Mouse (Mus musculus) kidney, embryonic 16.5 days (tissue): ENCODE data around the gene Gm17349. TPM values are rescaled to one million over a fixed set of nuclear protein-coding genes. Genes with fewer than 3 reads are reported as not detected.
A peak's percentile ranks its signal among the peaks of the same experiment; 100 is the strongest.

Source experiments
- ATAC-seq: fragments of 200-750 bp; cut with Nextera tagmentation; 2 replicates; pipeline ENCODE4 v1.8.0; 2017; ENCODE audit warnings: moderate TSS enrichment; ENCODE audit not compliant: low FRiP score, low TSS enrichment
- H3K27ac ChIP-seq: fragments of 300-500 bp; sonication (generic); 2 replicates; pipeline ENCODE4 v1.5.1; 2014; ENCODE audit warnings: low read length
- H3K27me3 ChIP-seq: fragments of 300-500 bp; sonication (generic); 2 replicates; pipeline ENCODE4 v1.6.1; 2014; ENCODE audit warnings: low read length, control low read depth, mixed read lengths; ENCODE audit not compliant: insufficient read depth
- H3K36me3 ChIP-seq: fragments of 300-500 bp; sonication (generic); 2 replicates; pipeline ENCODE4 v1.6.1; 2014; ENCODE audit warnings: low read length, control low read depth, mixed read lengths; ENCODE audit not compliant: insufficient read depth
- H3K4me1 ChIP-seq: fragments of 300-500 bp; sonication (generic); 2 replicates; pipeline ENCODE4 v1.6.1; 2014; ENCODE audit warnings: low read length, control low read depth, mixed read lengths; ENCODE audit not compliant: insufficient read depth
- H3K4me2 ChIP-seq: fragments of 300-500 bp; sonication (generic); replicated peaks from 2 replicates; pipeline ENCODE4 v1.6.1; 2014; ENCODE audit warnings: low read depth, low read length
- H3K4me3 ChIP-seq: fragments of 300-500 bp; sonication (generic); 2 replicates; pipeline ENCODE4 v1.5.1; 2014; ENCODE audit warnings: mild to moderate bottlenecking, low read length
- H3K9ac ChIP-seq: fragments of 300-500 bp; sonication (generic); replicated peaks from 2 replicates; pipeline ENCODE4 v1.6.1; 2014; ENCODE audit warnings: low read length
- H3K9me3 ChIP-seq: fragments of 300-500 bp; sonication (generic); 2 replicates; pipeline ENCODE4 v1.6.1; 2016; ENCODE audit warnings: low read length, control low read depth
- WGBS: fragments of 180-500 bp; shearing (Covaris S2); extraction: QIAGEN DNeasy Blood & Tissue Kit; methylation state at CpG from one replicate; pipeline ENCODE4 v1.1.7; 2014; 5-methylcytosine and 5-hydroxymethylcytosine counted together
- polyA plus RNA-seq: library from polyadenylated mRNA; unstranded; fragments of >200 nt; fragmentation: Nextera tagmentation; extraction: Ambion mirVana; gene quantifications from 2 replicates; pipeline ENCODE4 v1.2.1, GENCODE M21; 2015

The Gm17349 gene
- polyA plus RNA-seq, 1 experiment from 2014 or later = not detected

DNA sequence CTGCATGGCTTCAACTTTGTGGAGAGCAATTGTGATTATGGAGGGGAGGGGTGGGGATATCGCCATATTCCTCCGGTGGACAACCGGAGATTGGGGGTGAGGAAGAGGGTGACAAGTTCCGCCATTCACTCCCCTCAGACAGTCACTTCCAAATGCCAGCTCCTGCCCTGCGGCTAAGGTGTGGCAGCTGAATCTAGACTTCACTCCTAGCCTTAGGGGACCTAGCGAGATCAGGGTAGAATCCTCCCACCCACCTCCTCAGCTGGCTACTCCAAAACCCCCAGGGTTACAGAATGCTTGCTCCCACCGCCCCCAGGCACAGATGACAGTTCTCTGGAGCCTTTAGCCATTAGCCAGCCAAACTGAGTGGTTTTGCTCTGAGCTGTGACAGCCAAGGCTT lies 26.3 kb downstream of the Gm17349 start:
- ATAC-seq = no peak
- H3K27me3 ChIP-seq = peaks cover 4% of the 10 kb centered on the region; the same call in 1 of the 2 replicates
- 48% methylated on average over 7 of the region's 7 CpGs for WGBS

DNA sequence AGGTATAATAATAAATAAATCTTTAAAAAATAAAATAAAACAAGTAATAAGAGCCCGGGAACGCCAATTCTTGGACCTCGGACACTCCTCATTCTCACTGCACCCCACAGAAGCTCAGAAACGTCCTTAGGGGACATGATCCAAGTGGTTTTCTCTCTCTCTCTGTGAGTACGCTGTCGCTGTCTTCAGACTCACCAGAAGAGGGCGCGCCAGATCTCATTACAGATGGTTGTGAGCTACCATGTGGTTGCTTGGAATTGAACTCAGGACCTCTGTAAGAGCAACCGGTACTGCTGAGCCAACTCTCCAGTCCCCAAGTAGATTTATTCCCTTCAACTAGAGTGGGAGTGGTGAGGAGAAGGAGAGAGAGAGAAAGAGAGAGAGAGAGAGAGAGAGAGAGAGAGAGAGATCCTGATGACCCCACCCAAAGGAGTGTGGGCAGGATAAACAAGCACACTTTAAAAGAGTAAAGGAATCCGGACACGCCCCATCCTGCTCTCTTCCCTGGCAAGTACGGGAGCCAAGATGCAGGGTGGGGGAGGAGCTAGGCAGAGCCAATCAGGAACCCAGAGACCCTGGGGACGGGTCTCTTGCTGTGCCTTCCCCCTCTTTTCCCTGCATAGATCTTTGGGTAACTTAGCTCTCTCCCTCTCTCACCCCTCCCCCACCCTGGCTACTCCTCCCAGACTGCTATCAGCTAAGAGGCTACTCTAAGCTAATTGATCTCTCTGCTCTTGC lies 27.1 kb downstream of the Gm17349 start:
- 16% methylated on average over 13 of the region's 13 CpGs for WGBS
- H3K9me3 ChIP-seq = no peaks in the 10 kb centered on the region
- no peak overlapping the region for H3K27ac ChIP-seq
- H3K4me2 ChIP-seq = no peak overlapping the region
- H3K4me3 ChIP-seq = no peak overlapping the region
- H3K27me3 ChIP-seq = peaks cover 11% of the 10 kb centered on the region; the same call in 1 of the 2 replicates
- H3K36me3 ChIP-seq = no peaks in the 10 kb centered on the region
- ATAC-seq = no peak
- H3K4me1 ChIP-seq = no peaks in the 10 kb centered on the region
- H3K9ac ChIP-seq = no peak overlapping the region

More for the DNA sequence above, 26.3 kb downstream of the Gm17349 start:
- H3K27ac ChIP-seq = no peak overlapping the region
- no peaks in the 10 kb centered on the region for H3K36me3 ChIP-seq
- H3K4me3 ChIP-seq = no peak overlapping the region
- no peaks in the 10 kb centered on the region for H3K9me3 ChIP-seq
- no peak overlapping the region for H3K4me2 ChIP-seq
- H3K9ac ChIP-seq = no peak overlapping the region
- H3K4me1 ChIP-seq = no peaks in the 10 kb centered on the region

DNA sequence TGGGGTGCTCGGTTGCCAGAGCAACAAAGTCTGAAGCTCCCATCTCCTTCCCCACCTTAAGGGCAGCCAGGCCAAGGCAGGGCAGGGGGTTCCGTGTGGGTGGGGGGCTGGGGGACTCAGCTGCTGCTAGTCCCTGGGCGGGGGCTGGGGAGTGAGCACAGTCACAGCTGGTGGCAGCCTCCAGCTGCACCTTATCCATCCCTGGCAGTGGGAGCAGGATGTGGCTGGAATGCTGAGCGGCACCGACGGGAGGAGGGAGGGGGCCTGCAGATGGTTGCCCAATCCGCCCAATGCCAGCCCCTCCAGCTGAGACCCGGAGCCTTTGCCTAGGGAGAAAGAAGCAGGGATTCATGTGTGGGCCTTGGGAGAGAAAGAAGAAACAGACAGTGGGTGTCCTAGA lies 28.2 kb downstream of the Gm17349 start:
- H3K27me3 ChIP-seq = peaks cover 20% of the 10 kb centered on the region
- H3K9ac ChIP-seq = no peak overlapping the region
- no peaks in the 10 kb centered on the region for H3K9me3 ChIP-seq
- no peak overlapping the region for H3K27ac ChIP-seq
- no peak overlapping the region for H3K4me2 ChIP-seq
- WGBS = 33% methylated on average over 8 of the region's 8 CpGs
- no peaks in the 10 kb centered on the region for H3K36me3 ChIP-seq
- peak; percentile 23; the same call in 1 of the 2 replicates for ATAC-seq
- H3K4me3 ChIP-seq = no peak overlapping the region
- H3K4me1 ChIP-seq = no peaks in the 10 kb centered on the region

DNA sequence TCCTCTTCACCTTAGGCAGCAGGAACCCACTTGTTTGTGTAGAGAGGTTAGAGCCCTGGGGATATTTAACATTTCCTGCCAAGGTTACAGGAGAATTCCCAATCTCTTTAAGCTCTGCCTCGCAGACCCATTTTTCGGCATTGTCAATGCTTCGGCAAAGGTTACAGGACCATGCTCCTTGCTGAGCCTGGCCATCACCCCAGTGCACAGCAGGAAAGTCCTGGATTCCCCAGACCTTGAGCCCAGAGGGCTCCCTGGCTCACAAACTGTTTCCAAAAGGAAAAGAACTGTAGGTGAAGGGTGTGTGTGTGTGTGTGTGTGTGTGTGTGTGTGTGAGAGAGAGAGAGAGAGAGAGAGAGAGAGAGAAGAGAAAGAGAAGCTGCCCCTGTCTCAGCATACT lies 30.4 kb downstream of the Gm17349 start:
- no peak overlapping the region for H3K4me3 ChIP-seq
- H3K27me3 ChIP-seq = peaks cover 40% of the 10 kb centered on the region
- 84% methylated on average over 3 of the region's 3 CpGs for WGBS
- peaks cover 11% of the 10 kb centered on the region; the same call in 1 of the 2 replicates for H3K4me1 ChIP-seq
- H3K9me3 ChIP-seq = no peaks in the 10 kb centered on the region
- H3K27ac ChIP-seq = no peak overlapping the region
- H3K36me3 ChIP-seq = no peaks in the 10 kb centered on the region
- no peak overlapping the region for H3K4me2 ChIP-seq
- H3K9ac ChIP-seq = no peak overlapping the region
- no peak for ATAC-seq

DNA sequence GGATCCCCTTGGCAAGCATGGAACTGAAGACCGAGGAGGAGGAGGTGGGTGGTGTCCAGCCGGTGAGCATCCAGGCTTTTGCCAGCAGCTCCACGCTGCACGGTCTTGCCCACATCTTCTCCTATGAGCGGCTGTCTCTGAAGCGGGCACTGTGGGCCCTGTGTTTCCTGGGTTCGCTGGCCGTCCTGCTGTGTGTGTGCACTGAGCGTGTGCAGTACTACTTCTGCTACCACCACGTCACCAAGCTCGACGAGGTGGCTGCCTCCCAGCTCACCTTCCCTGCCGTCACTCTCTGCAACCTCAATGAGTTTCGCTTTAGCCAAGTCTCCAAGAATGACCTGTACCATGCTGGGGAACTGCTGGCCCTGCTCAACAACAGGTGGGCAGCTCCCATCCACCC lies 33.5 kb downstream of the Gm17349 start:
- Histone ChIP-seq H3K36me3 (no peaks in the 10 kb centered on the region), H3K27me3 (peaks cover 52% of the 10 kb centered on the region), H3K4me2 (no peak overlapping the region), H3K9me3 (peaks cover 4% of the 10 kb centered on the region; the same call in 1 of the 2 replicates), H3K27ac (no peak overlapping the region), H3K4me1 (peaks cover 11% of the 10 kb centered on the region; the same call in 1 of the 2 replicates), H3K4me3 (no peak overlapping the region), H3K9ac (no peak overlapping the region)
- whole genome bisulfite sequencing = 62% methylated on average over 14 of the region's 14 CpGs
- ATAC-seq = no peak

DNA sequence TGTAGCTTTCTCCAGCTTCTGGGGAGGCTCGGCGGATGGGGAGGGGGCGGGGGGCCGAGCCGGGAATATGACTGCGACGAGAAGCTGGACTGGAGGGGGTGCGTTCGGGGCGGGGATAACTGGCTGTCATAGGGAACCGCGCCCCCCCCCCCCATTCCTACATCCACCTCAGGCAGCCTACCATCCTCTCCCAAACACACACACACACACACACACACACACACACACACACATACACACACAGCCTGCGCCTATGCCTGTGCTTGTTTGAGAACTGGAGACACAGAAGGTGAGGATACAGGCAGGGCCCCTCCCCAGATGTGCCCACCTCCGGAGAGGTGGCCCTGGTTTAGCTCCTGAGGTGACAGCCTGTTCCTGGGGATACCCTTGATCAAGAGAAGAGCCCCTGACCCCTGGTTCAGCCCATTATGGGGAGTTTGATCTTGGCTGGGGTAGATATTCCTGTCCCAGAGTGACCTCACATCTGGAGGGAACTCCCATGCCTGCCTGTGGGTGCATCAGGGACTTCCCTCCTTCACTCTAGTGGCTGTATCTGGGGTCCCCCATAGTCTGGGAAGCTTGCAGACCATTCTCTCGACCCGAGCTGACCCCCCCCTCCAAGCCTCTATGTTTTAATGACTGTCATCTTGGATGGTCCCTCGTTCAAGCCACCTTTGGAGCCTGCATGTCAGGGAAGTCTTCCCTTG lies 34.2 kb downstream of the Gm17349 start:
- H3K27me3 ChIP-seq = peaks cover 58% of the 10 kb centered on the region
- ATAC-seq = no peak

DNA sequence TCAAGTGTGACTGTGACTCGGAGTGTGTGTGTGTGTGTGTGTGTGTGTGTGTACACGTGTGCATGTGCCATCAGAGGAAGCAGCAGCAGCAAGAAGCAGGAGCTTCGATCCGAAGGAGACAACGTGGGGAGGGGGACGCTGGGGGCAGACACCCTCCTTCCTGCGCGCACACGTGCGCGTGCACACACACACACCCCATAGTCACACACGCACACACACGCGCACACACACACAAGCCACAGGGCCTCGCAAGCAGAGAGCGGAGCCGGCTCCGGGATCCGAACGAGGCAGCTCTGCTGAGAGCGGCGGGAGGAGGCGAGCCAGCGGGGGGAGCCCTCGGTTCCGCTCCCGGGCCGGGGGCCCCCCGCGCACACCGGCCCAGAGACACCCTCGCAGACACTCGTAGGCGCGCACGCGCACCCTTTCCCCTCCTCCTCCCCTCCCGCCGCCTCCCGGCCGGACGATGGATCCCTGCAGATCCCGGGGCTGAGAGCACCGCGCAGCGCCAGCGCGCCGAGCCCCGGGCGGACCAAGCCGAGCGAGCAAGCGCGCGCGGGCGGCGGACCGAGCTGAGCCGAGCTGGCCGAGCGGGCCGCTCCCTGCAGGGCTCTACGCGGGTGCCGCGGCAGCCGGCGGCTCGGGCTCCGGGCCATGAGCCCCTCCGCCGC lies 35.0 kb downstream of the Gm17349 start, which contains the start of gene Asic1:
Gene Asic1 (plus strand): TSS at position 215 of the 668 bp plus-strand sequence.
- Histone ChIP-seq H3K9ac (peak within 1 kb of the TSS; percentile 67), H3K9me3 (peaks cover 4% of the 10 kb centered on the region; the same call in 1 of the 2 replicates), H3K4me3 (peak within 1 kb of the TSS; percentile 61), H3K27me3 (peaks cover 65% of the 10 kb centered on the region), H3K27ac (no peak within 1 kb of the TSS), H3K4me2 (peak within 1 kb of the TSS; percentile 100), H3K4me1 (peaks cover 17% of the 10 kb centered on the region; the same call in 1 of the 2 replicates), H3K36me3 (no peaks in the 10 kb centered on the region)
- peak; percentile 78; the same call in 1 of the 2 replicates for ATAC-seq
- under 1% methylated on average over 64 of the region's 74 CpGs for WGBS

More for the DNA sequence above, 34.2 kb downstream of the Gm17349 start:
- Histone ChIP-seq H3K4me2 (peak overlapping the region; percentile 100), H3K9ac (peak overlapping the region; percentile 67), H3K4me1 (peaks cover 17% of the 10 kb centered on the region; the same call in 1 of the 2 replicates), H3K4me3 (peak overlapping the region; percentile 61), H3K9me3 (peaks cover 4% of the 10 kb centered on the region; the same call in 1 of the 2 replicates), H3K27ac (no peak overlapping the region), H3K36me3 (no peaks in the 10 kb centered on the region)
- 8% methylated on average over 17 of the region's 17 CpGs for WGBS

DNA sequence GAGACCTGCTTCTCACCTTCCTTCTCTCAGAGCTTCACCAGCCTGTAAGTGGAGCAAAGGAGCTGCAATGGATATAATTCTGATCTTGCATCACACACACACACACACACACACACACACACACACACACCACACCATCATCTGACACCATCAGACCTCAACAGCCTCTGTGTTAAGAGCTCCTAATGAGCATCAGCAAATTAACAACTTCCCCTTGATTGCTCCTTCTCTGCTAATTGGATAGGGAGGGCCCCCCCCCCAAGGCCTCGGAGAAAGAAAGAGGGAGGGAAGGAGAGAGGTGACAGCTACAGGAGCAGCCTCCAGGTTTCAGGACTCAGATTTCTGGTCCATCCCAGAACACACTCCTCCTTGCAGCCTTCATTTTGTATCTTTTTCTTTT lies 35.9 kb downstream of the Gm17349 start:
- Histone ChIP-seq H3K4me2 (no peak overlapping the region), H3K27me3 (peaks cover 68% of the 10 kb centered on the region), H3K27ac (no peak overlapping the region), H3K9ac (no peak overlapping the region), H3K36me3 (no peaks in the 10 kb centered on the region), H3K4me3 (no peak overlapping the region), H3K4me1 (peaks cover 24% of the 10 kb centered on the region), H3K9me3 (peaks cover 4% of the 10 kb centered on the region; the same call in 1 of the 2 replicates)
- WGBS = 0% methylated on average over 1 of the region's 1 CpGs
- no peak for ATAC-seq

DNA sequence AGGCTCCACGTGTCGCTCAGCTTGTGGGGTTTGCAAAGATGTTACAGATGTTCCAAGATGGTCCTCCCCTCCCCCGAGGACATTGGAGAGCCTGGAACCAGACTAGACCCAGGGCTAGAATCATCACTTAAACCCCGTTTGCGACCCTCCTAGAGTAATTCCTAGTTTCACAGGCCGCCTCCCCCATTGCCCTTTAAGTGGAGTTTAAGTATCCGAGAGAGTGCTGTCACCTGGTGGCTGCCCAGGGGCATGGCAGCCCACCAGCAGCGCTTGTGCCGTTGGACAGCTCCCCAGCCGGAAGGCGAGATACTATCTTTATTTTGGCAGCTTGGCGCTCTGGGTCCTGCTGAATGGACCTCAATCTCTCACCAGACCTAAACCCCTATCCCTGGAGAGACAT lies 36.4 kb downstream of the Gm17349 start:
- H3K4me1 ChIP-seq = peaks cover 30% of the 10 kb centered on the region
- no peak overlapping the region for H3K4me2 ChIP-seq
- H3K36me3 ChIP-seq = no peaks in the 10 kb centered on the region
- H3K27ac ChIP-seq = no peak overlapping the region
- 2% methylated on average over 12 of the region's 12 CpGs for WGBS
- peaks cover 4% of the 10 kb centered on the region; the same call in 1 of the 2 replicates for H3K9me3 ChIP-seq
- H3K4me3 ChIP-seq = no peak overlapping the region
- peaks cover 63% of the 10 kb centered on the region for H3K27me3 ChIP-seq
- no peak overlapping the region for H3K9ac ChIP-seq
- no peak for ATAC-seq
